Comparison of ENCODE assay signal across 16 mouse cellular contexts in genomic region chr17:44818825-44819224, GRCm38 (mm10).
"Had no signal": no experiment of that assay in that cellular context is flagged by ENCODE, and none has a peak within 500 bp of the region (broad histone marks: within the 10 kb centered on the region; RNA-seq: fewer than 3 reads in every experiment).

No protein-coding gene starts in this region.

- H3K9me3 ChIP-seq: liver, embryonic 13.5 days; midbrain, embryonic 10.5 days; neural tube, embryonic 13.5 days had no signal

- H3K27ac ChIP-seq: left cerebral cortex, adult 2 months; liver, embryonic 13.5 days; midbrain, embryonic 10.5 days; neural tube, embryonic 13.5 days had no signal

- H3K27me3 ChIP-seq: liver, embryonic 13.5 days; neural tube, embryonic 13.5 days had no signal

- H3K4me2 ChIP-seq: liver, embryonic 13.5 days; neural tube, embryonic 13.5 days had no signal

- H3K4me3 ChIP-seq: left cerebral cortex, adult 2 months; liver, embryonic 13.5 days; midbrain, embryonic 10.5 days; neural tube, embryonic 13.5 days had no signal

- H3K36me3 ChIP-seq: liver, embryonic 13.5 days; midbrain, embryonic 10.5 days; neural tube, embryonic 13.5 days had no signal

- DNase-seq: kidney, adult 2 months; kidney, postnatal 10 days; layer of hippocampus, postnatal 36 days; liver, embryonic 13.5 days; lung, adult 2 months; lung, postnatal 14 days; lung, postnatal 4 days; midbrain, embryonic 14.5 days; retina, postnatal 1 day; right cerebral cortex, postnatal 25 days; spleen, adult 18-20 months; thymus, adult 18-20 months; thymus, postnatal 36 days had no signal

- H3K9ac ChIP-seq: liver, embryonic 13.5 days; neural tube, embryonic 13.5 days had no signal
